Mouse (Mus musculus): ENCODE data around the gene Hhat.

Hhat gene

DNA sequence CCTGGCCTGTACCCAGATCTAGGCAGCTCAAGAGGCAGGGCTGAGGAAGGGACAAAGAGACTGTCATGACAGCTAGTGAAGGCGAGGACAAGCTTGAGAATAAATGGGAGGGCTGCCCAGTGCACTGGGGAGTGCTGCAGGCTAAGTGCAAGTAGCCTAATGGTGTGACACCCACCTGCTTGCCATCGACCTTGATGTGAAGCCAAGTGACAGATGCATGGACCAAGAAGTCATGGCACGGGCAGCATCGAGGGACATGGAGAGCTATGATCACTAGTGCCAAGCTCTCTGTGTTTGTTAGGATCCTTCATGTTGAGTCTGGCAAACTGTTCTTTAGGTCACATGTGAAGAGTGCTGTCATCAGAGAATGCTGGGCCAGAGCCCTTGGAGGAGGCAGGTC lies 267.4 kb downstream of the Hhat start:
- no peak for DNase-seq (ENCODE audit: low read depth in 2 of 2, low spot score in 2 of 2)

DNA sequence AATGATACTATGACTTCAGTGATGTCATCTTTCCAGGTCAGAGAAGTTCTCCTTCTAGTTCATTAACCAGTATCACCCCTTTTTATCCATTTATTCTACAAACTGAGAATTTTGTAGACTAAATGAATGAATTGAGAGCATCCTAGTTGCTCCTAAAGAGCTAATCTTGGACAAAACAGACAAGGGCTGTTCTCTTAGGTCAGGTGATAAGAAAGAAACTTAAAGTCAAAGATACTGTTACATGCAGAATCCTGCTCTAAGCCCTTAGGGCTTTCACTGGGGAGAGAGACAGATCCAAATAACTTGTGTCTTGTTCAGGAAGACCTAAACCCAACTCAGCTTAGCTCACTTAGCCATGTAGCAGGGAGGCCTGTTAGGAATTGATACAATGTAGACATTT lies 268.2 kb downstream of the Hhat start:
- DNase-seq (ENCODE audit: low read depth in 2 of 2, low spot score in 2 of 2) = no peak

- no peak for DNase-seq (ENCODE audit: low read depth in 2 of 2, low spot score in 2 of 2)
These were observed 269.0 kb downstream of the Hhat start for GRCm38 (mm10) chr1:192502016-192502415.

DNA sequence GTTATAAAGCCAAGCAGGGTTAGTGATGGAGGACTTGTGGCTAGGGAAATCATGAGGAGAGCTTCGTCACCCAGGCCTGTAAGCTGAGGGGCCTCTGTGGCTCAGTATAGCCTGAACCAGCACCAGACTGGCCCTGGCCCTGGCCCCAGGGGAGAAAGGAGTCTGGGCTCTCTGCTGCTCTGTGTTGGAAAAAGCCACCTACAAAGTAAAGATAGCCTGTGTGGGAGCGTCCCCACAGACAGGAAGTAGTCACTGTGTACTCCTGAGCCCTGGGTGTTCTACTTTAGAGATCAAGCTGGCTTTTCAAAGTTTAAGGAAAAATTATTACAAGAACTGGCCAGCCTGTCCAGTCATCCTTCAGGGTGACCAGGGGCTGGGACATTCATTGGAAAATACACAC lies 273.5 kb downstream of the Hhat start:
- no peak for DNase-seq (ENCODE audit: low read depth in 2 of 2, low spot score in 2 of 2)

DNA sequence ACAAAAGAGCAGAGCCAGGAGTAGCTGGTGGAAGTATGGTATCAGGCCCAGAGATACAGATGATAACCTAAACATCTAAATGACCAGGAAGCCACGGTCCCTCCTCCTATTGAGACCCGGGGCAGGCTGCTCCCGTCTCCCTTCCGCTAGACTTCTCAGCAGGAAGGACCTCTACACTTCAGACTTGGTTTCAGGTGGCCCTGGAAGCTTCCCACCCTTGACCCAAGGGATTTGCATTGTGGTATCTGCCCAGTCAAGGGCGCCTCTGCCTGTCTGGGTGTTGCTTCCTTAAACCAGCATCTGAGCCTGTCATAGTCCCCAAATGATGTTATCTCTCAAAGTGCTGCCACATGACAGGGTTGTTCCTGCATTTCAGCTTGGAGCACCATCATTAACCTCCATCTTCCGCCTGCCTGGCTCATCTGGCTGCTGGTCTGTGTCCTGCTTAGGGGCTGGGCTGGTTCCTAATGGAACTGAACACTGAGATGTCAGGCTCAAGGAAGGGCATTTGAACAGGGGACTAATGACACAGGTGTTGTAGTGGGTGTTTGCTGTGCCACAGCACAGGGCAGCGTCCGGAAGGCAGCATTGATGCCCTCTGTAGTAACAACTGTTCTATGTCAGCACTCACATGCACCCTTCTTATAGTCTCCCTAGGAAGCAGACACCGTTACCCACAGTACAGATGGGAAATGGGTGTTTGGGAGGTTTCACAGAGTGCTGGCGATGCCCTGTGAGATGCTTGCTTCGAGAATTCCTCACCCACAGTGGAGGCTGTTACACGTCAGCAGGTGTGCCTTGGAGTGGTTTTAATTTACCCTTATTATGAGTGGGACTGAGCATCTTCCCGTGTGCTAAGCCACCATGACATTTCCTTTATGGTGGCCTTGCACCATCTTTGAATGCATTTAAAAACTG lies 280.9 kb downstream of the Hhat start:
- DNase-seq (ENCODE audit: low read depth in 2 of 2, low spot score in 2 of 2) = no peak

DNA sequence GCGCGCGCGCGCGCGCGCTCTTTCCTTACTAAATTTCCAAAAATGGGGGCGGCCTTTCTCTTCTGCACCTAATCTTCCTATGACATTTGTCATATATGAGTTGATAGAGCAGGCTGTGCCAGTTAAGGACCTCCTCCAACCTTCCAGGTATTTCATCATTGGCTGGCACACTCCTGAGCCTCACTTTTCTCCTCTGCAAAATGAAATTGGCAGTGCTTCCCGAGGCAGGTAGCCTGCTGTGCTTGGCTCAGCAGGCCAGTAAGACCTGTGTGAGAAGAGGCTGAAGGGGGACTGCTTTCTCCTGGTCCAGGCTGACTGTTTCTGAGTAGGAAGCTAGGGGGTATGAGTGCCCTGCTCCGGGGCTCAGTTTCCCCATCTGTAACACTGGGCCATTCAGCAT lies 283.5 kb downstream of the Hhat start:
- no peak for DNase-seq (ENCODE audit: low read depth in 2 of 2, low spot score in 2 of 2)

GRCm38 (mm10) chr1:192485030-192485429 lies 286.0 kb downstream of the Hhat start:
- no peak for DNase-seq (ENCODE audit: low read depth in 2 of 2, low spot score in 2 of 2)

- DNase-seq (ENCODE audit: low read depth in 2 of 2, low spot score in 2 of 2) = no peak
These were observed 289.6 kb downstream of the Hhat start for GRCm38 (mm10) chr1:192481446-192481845.

GRCm38 (mm10) chr1:192480072-192480784 lies 290.8 kb downstream of the Hhat start:
- no peak for DNase-seq (ENCODE audit: low read depth in 2 of 2, low spot score in 2 of 2)

- DNase-seq (ENCODE audit: low read depth in 2 of 2, low spot score in 2 of 2) = no peak
These were observed 292.8 kb downstream of the Hhat start for GRCm38 (mm10) chr1:192478176-192478575.

DNA sequence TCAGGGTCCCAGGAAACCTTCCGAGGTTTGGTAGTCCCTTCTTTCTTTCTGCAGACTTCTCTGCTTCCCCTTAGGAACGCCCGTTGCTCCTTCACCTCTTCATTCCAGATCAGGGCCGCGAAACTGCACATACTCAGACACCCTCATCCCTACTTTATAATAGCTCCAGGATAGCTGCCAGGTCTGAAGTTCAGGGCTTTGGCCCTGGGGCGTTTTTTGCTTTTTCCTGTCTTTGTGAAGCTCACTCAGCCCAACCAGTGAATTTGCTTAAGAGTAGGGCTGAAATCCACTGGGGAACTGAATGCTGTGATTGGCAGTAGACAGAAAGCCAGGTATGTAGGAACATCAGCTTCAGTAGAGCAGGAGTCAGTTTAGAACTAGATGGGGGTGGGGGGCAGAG lies 293.5 kb downstream of the Hhat start:
- no peak for DNase-seq (ENCODE audit: low read depth in 2 of 2, low spot score in 2 of 2)

GRCm38 (mm10) chr1:192476704-192477103 lies 294.3 kb downstream of the Hhat start:
- no peak for DNase-seq (ENCODE audit: low read depth in 2 of 2, low spot score in 2 of 2)

DNA sequence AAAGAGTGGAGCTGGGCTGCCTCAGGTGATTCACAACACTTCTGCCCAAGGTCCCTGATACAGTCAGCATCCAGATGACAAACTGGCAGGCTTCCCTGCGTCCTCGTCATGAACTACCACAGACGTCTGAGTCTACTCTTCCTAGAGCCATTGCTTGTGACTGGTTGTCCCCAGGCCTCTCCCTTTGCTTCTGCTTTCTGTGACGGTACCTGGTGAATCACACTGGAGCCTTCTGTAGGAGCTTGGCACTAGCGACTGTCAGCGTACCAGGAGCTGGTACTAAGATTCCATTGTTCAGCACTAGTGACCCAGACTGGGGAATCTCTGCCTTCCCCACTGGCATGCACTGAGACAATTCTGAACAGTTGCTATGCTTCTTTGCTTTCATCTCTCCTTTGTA lies 297.9 kb downstream of the Hhat start:
- no peak for DNase-seq (ENCODE audit: low read depth in 2 of 2, low spot score in 2 of 2)

DNA sequence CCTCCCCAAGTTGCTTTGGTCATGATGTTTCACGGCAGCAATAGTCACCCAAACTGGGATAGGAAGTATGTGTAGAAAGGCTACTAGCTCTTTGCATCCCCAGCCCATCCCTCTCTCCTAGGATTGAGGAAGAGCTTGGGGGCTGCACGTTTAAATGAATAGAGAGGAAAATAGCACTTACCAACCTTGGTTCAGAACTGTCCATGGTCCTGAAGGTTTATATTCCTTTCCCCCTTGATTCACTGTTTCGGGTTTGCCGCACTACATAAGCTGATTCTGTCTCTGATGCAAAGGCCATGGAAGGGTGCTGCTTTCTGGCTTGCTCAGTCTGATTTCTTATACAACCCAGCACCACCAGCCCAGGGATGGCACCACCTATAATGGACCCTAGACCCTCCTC lies 298.7 kb downstream of the Hhat start:
- DNase-seq (ENCODE audit: low read depth in 2 of 2, low spot score in 2 of 2) = no peak

GRCm38 (mm10) chr1:192463732-192464131 lies 307.3 kb downstream of the Hhat start:
- no peak for DNase-seq (ENCODE audit: low read depth in 2 of 2, low spot score in 2 of 2)

DNA sequence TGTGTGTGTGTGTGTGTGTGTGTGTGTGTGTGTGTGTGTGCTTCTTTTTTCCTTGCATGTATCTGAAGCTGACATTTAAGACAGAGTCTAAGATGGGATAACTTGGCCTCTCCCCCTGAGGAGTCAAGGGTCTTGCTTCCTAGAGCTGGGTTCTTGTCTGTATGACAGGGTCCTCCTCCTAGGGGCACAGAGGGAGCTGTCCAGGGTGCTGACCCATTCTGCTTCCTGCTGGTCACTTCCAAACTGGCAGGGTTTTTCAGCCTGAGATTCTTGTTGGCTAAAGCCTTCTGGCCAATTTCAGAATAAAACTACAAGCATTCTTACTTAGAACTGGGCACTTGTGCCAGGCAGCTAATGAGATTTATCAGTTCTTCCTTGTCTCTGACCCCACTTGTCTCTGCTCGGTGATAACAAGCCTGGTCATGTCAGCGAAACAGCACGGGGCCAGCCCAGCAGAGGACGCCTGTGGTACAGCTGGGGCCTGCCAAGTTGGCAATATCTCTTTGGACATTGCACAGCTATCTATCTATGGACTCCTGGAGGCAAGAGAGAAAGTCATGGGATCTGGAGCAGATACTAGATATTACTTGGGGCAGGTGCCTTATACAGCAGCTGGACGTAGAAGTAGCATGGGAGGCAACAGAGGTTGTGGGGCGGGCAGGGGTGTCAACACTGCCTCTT lies 313.4 kb downstream of the Hhat start:
- no peak for DNase-seq (ENCODE audit: low read depth in 2 of 2, low spot score in 2 of 2)

DNA sequence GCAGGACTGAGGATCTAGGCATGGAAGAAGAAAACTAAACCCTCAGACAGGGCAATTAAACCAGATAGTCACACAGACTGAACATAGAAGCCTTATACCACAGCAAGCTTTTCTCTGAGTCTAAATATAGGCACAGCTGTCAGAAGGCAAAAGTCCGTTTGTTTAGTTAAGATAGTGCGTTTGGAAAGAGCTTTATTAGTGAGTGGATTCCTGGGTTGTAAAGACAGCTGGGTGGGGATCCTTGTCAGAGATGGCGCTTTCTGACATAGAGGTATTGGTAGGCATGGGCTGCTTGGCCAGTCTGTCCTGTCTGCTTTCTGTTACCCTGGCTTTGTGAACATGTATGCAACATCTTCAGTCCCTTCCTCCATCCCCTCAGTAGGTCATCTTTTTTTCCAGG lies 314.0 kb downstream of the Hhat start:
- no peak for DNase-seq (ENCODE audit: low read depth in 2 of 2, low spot score in 2 of 2)

DNA sequence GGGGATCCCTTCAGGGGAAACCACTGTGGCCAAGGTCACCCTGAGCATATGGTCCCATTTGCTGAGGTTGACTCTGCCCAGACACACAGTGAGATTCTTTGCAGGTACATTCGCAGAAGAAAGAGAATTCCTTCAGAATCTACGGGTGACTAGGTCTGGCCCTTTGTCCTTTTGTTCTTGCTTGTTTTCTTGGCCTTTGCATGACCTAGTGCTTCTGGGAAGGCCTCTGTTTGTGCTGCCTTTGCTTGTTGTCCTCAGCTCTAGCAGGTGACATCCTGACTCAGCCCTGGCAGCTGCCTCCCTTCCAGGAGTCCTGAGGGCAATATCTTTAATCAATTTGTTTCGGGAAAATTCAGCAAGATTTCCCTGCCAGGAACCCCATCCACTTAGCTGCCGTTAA lies 316.0 kb downstream of the Hhat start:
- DNase-seq (ENCODE audit: low read depth in 2 of 2, low spot score in 2 of 2) = no peak

DNA sequence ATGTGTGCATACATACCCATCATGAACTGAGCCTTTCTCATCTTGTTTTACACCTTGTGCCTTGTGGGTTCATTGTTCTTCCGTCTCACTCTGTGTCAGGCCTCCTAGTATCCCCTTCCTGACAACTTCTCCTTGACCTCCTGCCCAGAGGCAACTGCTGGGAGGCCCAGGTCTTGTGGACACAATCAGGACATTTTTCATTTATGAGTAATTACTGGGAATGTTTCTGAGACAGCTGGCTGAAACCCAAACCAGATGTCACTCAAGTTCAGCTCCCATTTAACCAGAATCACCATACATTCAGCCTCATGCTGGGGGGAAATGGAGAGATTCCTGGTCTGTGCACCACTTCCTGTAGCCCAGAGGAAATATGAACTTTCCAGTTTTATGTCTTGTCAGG lies 316.5 kb downstream of the Hhat start:
- DNase-seq (ENCODE audit: low read depth in 2 of 2, low spot score in 2 of 2) = no peak

DNA sequence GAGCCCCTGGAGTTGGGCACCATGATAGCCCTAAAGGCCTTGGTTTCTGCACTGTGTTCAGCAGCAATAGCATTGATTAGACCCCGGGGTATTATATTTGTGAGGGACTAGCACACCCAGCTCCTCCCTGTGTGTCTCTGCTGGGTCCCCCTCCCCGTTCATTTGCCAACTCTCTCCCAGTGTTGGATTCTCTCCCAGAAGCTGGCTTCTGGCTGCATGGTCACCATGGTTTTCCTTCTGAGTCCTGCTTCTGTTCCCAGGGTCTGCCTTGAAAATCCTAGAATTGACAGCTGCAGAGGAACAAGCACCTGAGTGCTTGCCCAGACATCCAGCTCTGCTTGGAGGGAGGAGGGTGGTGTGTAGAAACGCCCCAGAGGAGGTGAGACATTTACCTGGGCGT lies 319.3 kb downstream of the Hhat start:
- no peak for DNase-seq (ENCODE audit: low read depth in 2 of 2, low spot score in 2 of 2)

- no peak for DNase-seq (ENCODE audit: low read depth in 2 of 2, low spot score in 2 of 2)
These were observed 320.6 kb downstream of the Hhat start for GRCm38 (mm10) chr1:192450425-192450824.

All from CD8-positive naive resting alpha-beta T cell, adult 2 months (primary cell).